Mouse (Mus musculus): ENCODE data around the gene Iqch. TPM values are rescaled to one million over a fixed set of nuclear protein-coding genes. Genes with fewer than 3 reads are reported as not detected.

Gene Iqch
- polyA plus RNA-seq, 1 experiment from 2014 or later, result 0.22 TPM

- 44% methylated on average over 7 of the region's 7 CpGs for WGBS
- Histone ChIP-seq H3K36me3 (ENCODE audit: control insufficient read depth, insufficient read depth, low read length) (no peaks in the 10 kb centered on the region), H3K27me3 (ENCODE audit: control insufficient read depth, insufficient read depth, low read length) (no peaks in the 10 kb centered on the region), H3K4me2 (replicated peaks; ENCODE audit: low read depth, low read length) (no peak overlapping the region), H3K27ac (ENCODE audit: low read length) (no peak overlapping the region), H3K4me1 (ENCODE audit: control insufficient read depth, insufficient read depth, low read length) (no peaks in the 10 kb centered on the region), H3K9ac (replicated peaks; ENCODE audit: low read depth, low read length) (no peak overlapping the region), H3K9me3 (ENCODE audit: control insufficient read depth, low read depth, low read length) (no peaks in the 10 kb centered on the region), H3K4me3 (ENCODE audit: low read depth, low read length) (no peak overlapping the region)
- ATAC-seq (ENCODE audit: insufficient number of reproducible peaks, insufficient read depth, low FRiP score, low read depth), result no peak
Observed at GRCm38 (mm10) chr9:63541926-63542325, 60.4 kb downstream of the Iqch start.

GRCm38 (mm10) chr9:63541301-63541700 is 61.0 kb downstream of the Iqch start:
- Histone ChIP-seq H3K9me3 (ENCODE audit: control insufficient read depth, low read depth, low read length) (no peaks in the 10 kb centered on the region), H3K4me3 (ENCODE audit: low read depth, low read length) (no peak overlapping the region), H3K27me3 (ENCODE audit: control insufficient read depth, insufficient read depth, low read length) (no peaks in the 10 kb centered on the region), H3K4me2 (replicated peaks; ENCODE audit: low read depth, low read length) (no peak overlapping the region), H3K9ac (replicated peaks; ENCODE audit: low read depth, low read length) (no peak overlapping the region), H3K36me3 (ENCODE audit: control insufficient read depth, insufficient read depth, low read length) (no peaks in the 10 kb centered on the region), H3K4me1 (ENCODE audit: control insufficient read depth, insufficient read depth, low read length) (no peaks in the 10 kb centered on the region), H3K27ac (ENCODE audit: low read length) (no peak overlapping the region)
- WGBS, result 85% methylated on average over 7 of the region's 7 CpGs
- ATAC-seq (ENCODE audit: insufficient number of reproducible peaks, insufficient read depth, low FRiP score, low read depth), result no peak

- H3K9ac ChIP-seq (replicated peaks; ENCODE audit: low read depth, low read length), result no peak overlapping the region
- WGBS, result 78% methylated on average over 4 of the region's 4 CpGs
- no peak for ATAC-seq (ENCODE audit: insufficient number of reproducible peaks, insufficient read depth, low FRiP score, low read depth)
- no peaks in the 10 kb centered on the region for H3K36me3 ChIP-seq (ENCODE audit: control insufficient read depth, insufficient read depth, low read length)
- no peak overlapping the region for H3K4me3 ChIP-seq (ENCODE audit: low read depth, low read length)
- no peaks in the 10 kb centered on the region for H3K9me3 ChIP-seq (ENCODE audit: control insufficient read depth, low read depth, low read length)
- H3K27ac ChIP-seq (ENCODE audit: low read length), result no peak overlapping the region
- H3K4me1 ChIP-seq (ENCODE audit: control insufficient read depth, insufficient read depth, low read length), result no peaks in the 10 kb centered on the region
- no peaks in the 10 kb centered on the region for H3K27me3 ChIP-seq (ENCODE audit: control insufficient read depth, insufficient read depth, low read length)
- H3K4me2 ChIP-seq (replicated peaks; ENCODE audit: low read depth, low read length), result no peak overlapping the region
Observed at GRCm38 (mm10) chr9:63537489-63537888, 64.8 kb downstream of the Iqch start.

GRCm38 (mm10) chr9:63535042-63535441 is 67.3 kb downstream of the Iqch start:
- no peak overlapping the region for H3K4me2 ChIP-seq (replicated peaks; ENCODE audit: low read depth, low read length)
- H3K9ac ChIP-seq (replicated peaks; ENCODE audit: low read depth, low read length), result no peak overlapping the region
- no peaks in the 10 kb centered on the region for H3K9me3 ChIP-seq (ENCODE audit: control insufficient read depth, low read depth, low read length)
- 69% methylated on average over 6 of the region's 6 CpGs for WGBS
- no peak overlapping the region for H3K27ac ChIP-seq (ENCODE audit: low read length)
- no peaks in the 10 kb centered on the region for H3K4me1 ChIP-seq (ENCODE audit: control insufficient read depth, insufficient read depth, low read length)
- no peak for ATAC-seq (ENCODE audit: insufficient number of reproducible peaks, insufficient read depth, low FRiP score, low read depth)
- no peaks in the 10 kb centered on the region for H3K36me3 ChIP-seq (ENCODE audit: control insufficient read depth, insufficient read depth, low read length)
- H3K4me3 ChIP-seq (ENCODE audit: low read depth, low read length), result no peak overlapping the region
- 0 out of 2 replicates have a peak, but pooled peaks cover 4% of the 10 kb centered on the region for H3K27me3 ChIP-seq (ENCODE audit: control insufficient read depth, insufficient read depth, low read length)

GRCm38 (mm10) chr9:63534371-63534780 is 67.9 kb downstream of the Iqch start:
- Histone ChIP-seq H3K4me1 (ENCODE audit: control insufficient read depth, insufficient read depth, low read length) (no peaks in the 10 kb centered on the region), H3K27ac (ENCODE audit: low read length) (no peak overlapping the region), H3K4me3 (ENCODE audit: low read depth, low read length) (no peak overlapping the region), H3K9me3 (ENCODE audit: control insufficient read depth, low read depth, low read length) (no peaks in the 10 kb centered on the region), H3K27me3 (ENCODE audit: control insufficient read depth, insufficient read depth, low read length) (0 out of 2 replicates have a peak, but pooled peaks cover 6% of the 10 kb centered on the region), H3K36me3 (ENCODE audit: control insufficient read depth, insufficient read depth, low read length) (no peaks in the 10 kb centered on the region), H3K9ac (replicated peaks; ENCODE audit: low read depth, low read length) (no peak overlapping the region), H3K4me2 (replicated peaks; ENCODE audit: low read depth, low read length) (no peak overlapping the region)
- 29% methylated on average over 7 of the region's 7 CpGs for WGBS
- ATAC-seq (ENCODE audit: insufficient number of reproducible peaks, insufficient read depth, low FRiP score, low read depth), result no peak

- Histone ChIP-seq H3K9me3 (ENCODE audit: control insufficient read depth, low read depth, low read length) (no peaks in the 10 kb centered on the region), H3K27ac (ENCODE audit: low read length) (no peak overlapping the region), H3K4me3 (ENCODE audit: low read depth, low read length) (no peak overlapping the region), H3K36me3 (ENCODE audit: control insufficient read depth, insufficient read depth, low read length) (no peaks in the 10 kb centered on the region), H3K4me1 (ENCODE audit: control insufficient read depth, insufficient read depth, low read length) (no peaks in the 10 kb centered on the region), H3K9ac (replicated peaks; ENCODE audit: low read depth, low read length) (no peak overlapping the region), H3K4me2 (replicated peaks; ENCODE audit: low read depth, low read length) (no peak overlapping the region), H3K27me3 (ENCODE audit: control insufficient read depth, insufficient read depth, low read length) (0 out of 2 replicates have a peak, but pooled peaks cover 6% of the 10 kb centered on the region)
- 66% methylated on average over 9 of the region's 9 CpGs for whole genome bisulfite sequencing
- no peak for ATAC-seq (ENCODE audit: insufficient number of reproducible peaks, insufficient read depth, low FRiP score, low read depth)
Observed at GRCm38 (mm10) chr9:63532966-63533711, 69.2 kb downstream of the Iqch start.

DNA sequence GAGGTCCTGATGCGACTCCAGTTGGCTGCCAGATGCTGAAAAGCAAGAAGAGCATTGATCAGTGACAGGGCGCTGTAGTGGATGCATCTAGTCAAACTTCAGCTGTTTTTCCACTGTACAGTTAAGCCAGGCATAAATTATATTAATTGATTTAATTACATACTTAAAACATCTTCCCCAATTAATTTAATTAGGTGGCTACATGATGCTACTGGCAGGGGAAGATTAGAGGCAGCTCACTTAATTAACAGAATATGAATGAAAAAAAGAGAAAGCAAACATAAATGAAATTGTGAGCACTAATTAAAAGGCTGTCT is 78.4 kb downstream of the Iqch start:
- Histone ChIP-seq H3K27ac (ENCODE audit: low read length) (no peak overlapping the region), H3K9me3 (ENCODE audit: control insufficient read depth, low read depth, low read length) (no peaks in the 10 kb centered on the region), H3K9ac (replicated peaks; ENCODE audit: low read depth, low read length) (no peak overlapping the region), H3K4me3 (ENCODE audit: low read depth, low read length) (no peak overlapping the region), H3K4me1 (ENCODE audit: control insufficient read depth, insufficient read depth, low read length) (no peaks in the 10 kb centered on the region), H3K27me3 (ENCODE audit: control insufficient read depth, insufficient read depth, low read length) (no peaks in the 10 kb centered on the region), H3K4me2 (replicated peaks; ENCODE audit: low read depth, low read length) (no peak overlapping the region), H3K36me3 (ENCODE audit: control insufficient read depth, insufficient read depth, low read length) (no peaks in the 10 kb centered on the region)
- ATAC-seq (ENCODE audit: insufficient number of reproducible peaks, insufficient read depth, low FRiP score, low read depth), result no peak
- WGBS, result 91% methylated on average over 2 of the region's 2 CpGs

GRCm38 (mm10) chr9:63523251-63523936 is 78.9 kb downstream of the Iqch start:
- H3K4me2 ChIP-seq (replicated peaks; ENCODE audit: low read depth, low read length), result no peak overlapping the region
- no peaks in the 10 kb centered on the region for H3K36me3 ChIP-seq (ENCODE audit: control insufficient read depth, insufficient read depth, low read length)
- no peaks in the 10 kb centered on the region for H3K9me3 ChIP-seq (ENCODE audit: control insufficient read depth, low read depth, low read length)
- no peaks in the 10 kb centered on the region for H3K4me1 ChIP-seq (ENCODE audit: control insufficient read depth, insufficient read depth, low read length)
- no peak overlapping the region for H3K9ac ChIP-seq (replicated peaks; ENCODE audit: low read depth, low read length)
- H3K27me3 ChIP-seq (ENCODE audit: control insufficient read depth, insufficient read depth, low read length), result no peaks in the 10 kb centered on the region
- H3K4me3 ChIP-seq (ENCODE audit: low read depth, low read length), result no peak overlapping the region
- ATAC-seq (ENCODE audit: insufficient number of reproducible peaks, insufficient read depth, low FRiP score, low read depth), result no peak
- no peak overlapping the region for H3K27ac ChIP-seq (ENCODE audit: low read length)
- WGBS, result 88% methylated on average over 14 of the region's 14 CpGs

All from stomach, embryonic 14.5 days (tissue).